Mouse (Mus musculus) CD4-positive, CD25-positive, alpha-beta regulatory T cell, adult 9 weeks (primary cell): ENCODE data around the gene Rhbdl2. TPM values are rescaled to one million over a fixed set of nuclear protein-coding genes. Genes with fewer than 3 reads are reported as not detected.

Experiments
- polyA plus RNA-seq: library from polyadenylated mRNA; unstranded; fragments of 100-300 nt; shearing (Covaris generic); gene quantifications from one replicate; pipeline ENCODE4 v1.2.1, GENCODE M21; 2017

Gene Rhbdl2
- polyA plus RNA-seq, result not detected

GRCm38 (mm10) chr4:123787191-123787985, at the start of gene Rhbdl2:
Gene Rhbdl2 (plus strand): TSS chr4:123787874.

GRCm38 (mm10) chr4:123750152-123750651, 37.5 kb upstream of the Rhbdl2 start, which contains the start of gene Akirin1:
Gene Akirin1 (minus strand): TSS chr4:123750345.

GRCm38 (mm10) chr4:123859379-123859778, 71.7 kb downstream of the Rhbdl2 start, which contains the start of gene 4933427I04Rik:
Gene 4933427I04Rik (plus strand): TSS chr4:123859679.

Other genes with a start within 250 kb of the Rhbdl2 start
- 191 TPM for gene Macf1, start 103.5 kb upstream of the Rhbdl2 start, polyA plus RNA-seq
- 168 TPM for gene Ndufs5, start 69.7 kb upstream of the Rhbdl2 start, polyA plus RNA-seq
- 12.4 TPM for gene Akirin1, start 37.5 kb upstream of the Rhbdl2 start, polyA plus RNA-seq
- gene 4933427I04Rik, start 71.8 kb downstream of the Rhbdl2 start, polyA plus RNA-seq, result not detected
- 15.0 TPM for gene Mycbp, start 117.0 kb downstream of the Rhbdl2 start, polyA plus RNA-seq
- gene Rragc, start 129.6 kb downstream of the Rhbdl2 start, polyA plus RNA-seq, result 10.8 TPM
- not detected for gene 4930535I16Rik, start 130.1 kb downstream of the Rhbdl2 start, polyA plus RNA-seq